Mouse (Mus musculus) thymus, adult 2 months (tissue): Measurements from ENCODE around the gene Ugt1a5.
"Not testable (repeated sequence)": the region's sequence is repeated elsewhere in the genome, so short reads cannot be mapped to it uniquely, and the experiment has no call there.

Experiments
- CTCF ChIP-seq: fragments of 200-500 bp; IDR thresholded peaks from 2 replicates; pipeline ENCODE4 v1.5.1; 2012; ENCODE audit warnings: mild to moderate bottlenecking, control low read depth, low read length, moderate library complexity, borderline replicate concordance; ENCODE audit not compliant: control insufficient read depth, poor library complexity, insufficient read depth; ENCODE audit errors: extremely low read depth
- POLR2A ChIP-seq: fragments of 200-500 bp; IDR thresholded peaks from 2 replicates; pipeline ENCODE4 v1.6.1; 2012; ENCODE audit warnings: mild to moderate bottlenecking, low read length, control low read depth, moderate library complexity; ENCODE audit not compliant: control insufficient read depth, poor library complexity, insufficient read depth; ENCODE audit errors: extremely low read depth

DNA sequence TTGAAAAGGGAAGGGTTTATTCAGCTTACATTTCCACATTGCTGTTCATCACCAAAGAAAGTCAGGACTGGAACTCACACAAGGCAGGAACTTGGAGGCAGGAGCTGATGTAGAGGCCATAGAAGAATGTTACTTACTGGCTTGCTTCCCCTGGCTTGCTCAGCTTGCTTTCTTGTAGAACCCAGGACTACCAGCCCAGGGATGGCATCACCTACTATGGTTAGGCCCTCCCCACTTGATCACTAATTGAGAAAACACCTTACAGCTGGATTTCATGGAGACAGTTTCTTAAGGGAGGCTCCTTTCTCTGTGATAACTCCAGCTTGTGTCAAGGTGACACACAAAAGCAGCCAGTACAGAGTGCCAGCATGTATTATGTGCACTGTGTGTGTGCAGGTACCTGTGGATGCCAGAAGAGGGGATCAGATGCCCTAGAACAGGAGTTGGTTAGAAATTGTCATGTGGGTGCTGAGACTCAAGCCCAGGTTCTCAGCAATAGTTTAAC, 57.3 kb downstream of the Ugt1a5 start:
- not testable (repeated sequence) for TF ChIP-seq POLR2A, CTCF
